Mouse (Mus musculus): ENCODE results near the gene Rfx2. TPM values are rescaled to one million over a fixed set of nuclear protein-coding genes. Genes with fewer than 3 reads are reported as not detected.

Gene Rfx2
- polyA plus RNA-seq, 1 experiment: 4.4 TPM

DNA sequence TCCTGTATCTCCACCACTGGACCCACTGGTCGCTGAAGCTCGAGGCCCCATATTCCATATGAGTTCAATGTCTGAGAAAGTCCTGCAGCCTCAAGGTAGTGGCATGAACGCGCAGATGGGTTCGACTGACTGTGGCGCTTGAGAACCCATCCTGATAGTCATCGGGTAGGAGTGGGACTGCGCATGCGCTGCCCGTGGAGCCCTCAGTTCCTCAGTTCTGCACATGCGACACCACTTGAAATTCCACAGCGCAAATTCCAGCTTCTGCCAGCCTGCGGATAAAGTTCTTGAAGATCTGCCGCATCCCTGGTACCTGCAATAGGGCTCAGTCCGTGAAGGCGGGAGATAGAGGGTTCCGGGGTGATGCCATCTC is 90.0 kb downstream of the Rfx2 start:
- Histone ChIP-seq H3K27me3 (ENCODE audit: control insufficient read depth, insufficient read depth, insufficient read length) (peaks cover 63% of the 10 kb centered on the region), H3K79me2 (ENCODE audit: control insufficient read depth, insufficient read depth) (no peaks in the 10 kb centered on the region), H3K36me3 (ENCODE audit: control insufficient read depth, insufficient read depth) (no peaks in the 10 kb centered on the region), H3ac (ENCODE audit: control insufficient read depth, insufficient read length) (no peak overlapping the region), H3K4me3 (no peak overlapping the region), H3K4me2 (ENCODE audit: low read depth) (no peak overlapping the region)
- TF ChIP-seq MYOG (IDR thresholded peaks at IDR 0.05; ENCODE audit: control insufficient read depth in 1 of 3, insufficient read depth in 1 of 3, insufficient read length in 2 of 3, low read depth in 2 of 3) (no peak), REST (IDR thresholded peaks at IDR 0.05; ENCODE audit: insufficient read depth, insufficient read length) (no peak), SRF (IDR thresholded peaks at IDR 0.05; ENCODE audit: control insufficient read depth, insufficient read length, low read depth) (no peak), POLR2A (IDR thresholded peaks at IDR 0.05; ENCODE audit: insufficient read length, low read depth) (no peak), E2F4 (IDR thresholded peaks at IDR 0.05; ENCODE audit: insufficient read depth) (no peak), USF1 (IDR thresholded peaks at IDR 0.05; ENCODE audit: low read depth) (no peak), MAX (IDR thresholded peaks at IDR 0.05; ENCODE audit: low read depth) (no peak), TCF12 (IDR thresholded peaks at IDR 0.05; ENCODE audit: insufficient read depth, poor library complexity, severe bottlenecking) (no peak), POLR2AphosphoS2 (IDR thresholded peaks at IDR 0.05; ENCODE audit: insufficient read length, low read depth) (no peak), TCF3 (IDR thresholded peaks at IDR 0.05; ENCODE audit: insufficient read length, low read depth) (no peak), MYOD1 (IDR thresholded peaks at IDR 0.05; ENCODE audit: control insufficient read depth in 1 of 3, insufficient read length in 2 of 3, low read depth in 2 of 3) (no peak), CEBPB (IDR thresholded peaks at IDR 0.05; ENCODE audit: insufficient read depth, poor library complexity, severe bottlenecking) (no peak)

DNA sequence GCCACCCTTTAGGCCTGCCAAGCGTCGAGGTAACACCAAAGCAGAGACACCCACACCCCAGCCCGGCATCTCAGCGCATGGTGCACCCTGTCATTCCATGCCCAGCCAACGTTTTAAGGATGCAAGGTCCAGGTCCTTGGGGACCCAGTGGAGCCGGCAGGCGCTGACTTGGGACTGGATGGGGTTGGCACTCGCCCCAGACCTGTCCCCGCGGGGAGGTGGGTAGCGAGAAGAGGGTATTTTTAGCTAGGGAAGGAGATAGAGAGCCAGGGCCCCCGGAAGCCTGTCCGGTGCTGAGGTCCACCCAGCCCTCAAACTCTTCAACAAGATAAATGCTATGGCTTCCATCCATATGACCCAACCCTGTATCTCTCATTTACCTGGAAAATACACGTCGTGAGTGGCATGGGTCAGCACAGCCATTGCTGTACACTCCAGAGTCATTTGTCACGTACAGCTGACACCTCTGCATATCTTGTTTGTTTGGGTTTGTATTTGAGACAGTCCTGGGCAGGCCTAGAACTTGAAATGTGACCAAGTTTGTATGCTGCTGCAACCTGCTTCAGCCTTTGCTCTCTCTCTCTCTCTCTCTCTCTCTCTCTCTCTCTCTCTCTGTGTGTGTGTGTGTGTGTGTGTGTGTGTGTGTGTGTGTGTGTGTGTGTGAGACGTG is 90.6 kb downstream of the Rfx2 start:
- no peak overlapping the region for H3K4me3 ChIP-seq
- no peak overlapping the region for H3ac ChIP-seq (ENCODE audit: control insufficient read depth, insufficient read length)
- H3K4me2 ChIP-seq (ENCODE audit: low read depth): no peak overlapping the region
- no peaks in the 10 kb centered on the region for H3K79me2 ChIP-seq (ENCODE audit: control insufficient read depth, insufficient read depth)
- H3K27me3 ChIP-seq (ENCODE audit: control insufficient read depth, insufficient read depth, insufficient read length): peaks cover 63% of the 10 kb centered on the region
- no peak for TF ChIP-seq REST (IDR thresholded peaks at IDR 0.05; ENCODE audit: insufficient read depth, insufficient read length)
- no peak for TF ChIP-seq POLR2A (IDR thresholded peaks at IDR 0.05; ENCODE audit: insufficient read length, low read depth)
- TF ChIP-seq CEBPB (IDR thresholded peaks at IDR 0.05; ENCODE audit: insufficient read depth, poor library complexity, severe bottlenecking): no peak
- TF ChIP-seq POLR2AphosphoS2 (IDR thresholded peaks at IDR 0.05; ENCODE audit: insufficient read length, low read depth): no peak
- TF ChIP-seq USF1 (IDR thresholded peaks at IDR 0.05; ENCODE audit: low read depth): no peak
- no peak for TF ChIP-seq MYOD1 (IDR thresholded peaks at IDR 0.05; ENCODE audit: control insufficient read depth in 1 of 3, insufficient read length in 2 of 3, low read depth in 2 of 3)
- no peak for TF ChIP-seq TCF3 (IDR thresholded peaks at IDR 0.05; ENCODE audit: insufficient read length, low read depth)
- no peak for TF ChIP-seq E2F4 (IDR thresholded peaks at IDR 0.05; ENCODE audit: insufficient read depth)
- TF ChIP-seq TCF12 (IDR thresholded peaks at IDR 0.05; ENCODE audit: insufficient read depth, poor library complexity, severe bottlenecking): no peak
- no peak for TF ChIP-seq MYOG (IDR thresholded peaks at IDR 0.05; ENCODE audit: control insufficient read depth in 1 of 3, insufficient read depth in 1 of 3, insufficient read length in 2 of 3, low read depth in 2 of 3)
- no peak for TF ChIP-seq MAX (IDR thresholded peaks at IDR 0.05; ENCODE audit: low read depth)
- no peak for TF ChIP-seq SRF (IDR thresholded peaks at IDR 0.05; ENCODE audit: control insufficient read depth, insufficient read length, low read depth)
- no peaks in the 10 kb centered on the region for H3K36me3 ChIP-seq (ENCODE audit: control insufficient read depth, insufficient read depth)

DNA sequence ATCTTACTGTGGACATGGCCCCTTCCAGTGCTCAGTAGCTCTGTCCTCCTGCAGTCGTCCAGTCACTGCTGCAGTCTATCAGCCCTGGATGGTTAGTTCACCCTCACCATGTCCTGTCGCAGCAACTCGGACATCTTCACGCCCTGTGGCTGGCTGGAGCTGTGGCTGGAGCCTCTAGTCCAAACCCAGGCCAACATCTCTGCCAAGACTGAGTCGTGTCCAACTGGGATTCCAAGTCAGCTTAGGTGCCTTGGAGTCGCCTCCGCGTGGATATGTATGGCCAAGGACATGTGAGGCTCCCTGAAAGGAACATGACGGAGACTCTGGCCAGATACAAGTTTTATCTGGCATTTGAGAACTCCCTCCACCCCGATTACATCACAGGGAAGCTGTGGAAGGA is 92.6 kb downstream of the Rfx2 start:
- no peak overlapping the region for H3K4me3 ChIP-seq
- H3K36me3 ChIP-seq (ENCODE audit: control insufficient read depth, insufficient read depth): no peaks in the 10 kb centered on the region
- H3K4me2 ChIP-seq (ENCODE audit: low read depth): no peak overlapping the region
- H3ac ChIP-seq (ENCODE audit: control insufficient read depth, insufficient read length): no peak overlapping the region
- peaks cover 72% of the 10 kb centered on the region for H3K27me3 ChIP-seq (ENCODE audit: control insufficient read depth, insufficient read depth, insufficient read length)
- TF ChIP-seq POLR2AphosphoS2 (IDR thresholded peaks at IDR 0.05; ENCODE audit: insufficient read length, low read depth): no peak
- TF ChIP-seq POLR2A (IDR thresholded peaks at IDR 0.05; ENCODE audit: insufficient read length, low read depth): no peak
- TF ChIP-seq E2F4 (IDR thresholded peaks at IDR 0.05; ENCODE audit: insufficient read depth): no peak
- no peak for TF ChIP-seq TCF3 (IDR thresholded peaks at IDR 0.05; ENCODE audit: insufficient read length, low read depth)
- TF ChIP-seq MYOD1 (IDR thresholded peaks at IDR 0.05; ENCODE audit: control insufficient read depth in 1 of 3, insufficient read length in 2 of 3, low read depth in 2 of 3): no peak
- no peak for TF ChIP-seq REST (IDR thresholded peaks at IDR 0.05; ENCODE audit: insufficient read depth, insufficient read length)
- no peak for TF ChIP-seq TCF12 (IDR thresholded peaks at IDR 0.05; ENCODE audit: insufficient read depth, poor library complexity, severe bottlenecking)
- TF ChIP-seq MYOG (IDR thresholded peaks at IDR 0.05; ENCODE audit: control insufficient read depth in 1 of 3, insufficient read depth in 1 of 3, insufficient read length in 2 of 3, low read depth in 2 of 3): no peak
- TF ChIP-seq MAX (IDR thresholded peaks at IDR 0.05; ENCODE audit: low read depth): no peak
- no peak for TF ChIP-seq USF1 (IDR thresholded peaks at IDR 0.05; ENCODE audit: low read depth)
- TF ChIP-seq SRF (IDR thresholded peaks at IDR 0.05; ENCODE audit: control insufficient read depth, insufficient read length, low read depth): no peak
- TF ChIP-seq CEBPB (IDR thresholded peaks at IDR 0.05; ENCODE audit: insufficient read depth, poor library complexity, severe bottlenecking): no peak
- no peaks in the 10 kb centered on the region for H3K79me2 ChIP-seq (ENCODE audit: control insufficient read depth, insufficient read depth)

DNA sequence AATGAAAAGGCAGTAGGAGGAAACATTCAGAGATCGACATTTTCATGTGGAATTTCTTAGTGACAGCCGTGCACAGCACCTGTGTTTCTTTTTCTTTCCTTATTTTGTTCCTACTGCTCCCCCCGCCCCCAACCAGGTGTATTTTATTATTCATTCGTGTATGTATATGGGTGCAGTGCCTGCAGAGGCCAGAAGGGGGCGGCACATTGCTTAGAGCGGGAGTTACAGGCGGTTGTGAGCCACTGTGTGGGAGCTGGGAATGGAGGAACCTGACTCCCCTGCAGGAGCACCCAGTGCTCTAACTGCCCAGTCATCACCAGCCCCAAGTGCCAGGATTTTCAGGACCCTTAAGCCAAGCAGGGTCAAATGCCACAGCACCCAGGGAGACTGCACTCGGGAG is 94.3 kb downstream of the Rfx2 start:
- no peak for TF ChIP-seq E2F4 (IDR thresholded peaks at IDR 0.05; ENCODE audit: insufficient read depth)
- TF ChIP-seq MAX (IDR thresholded peaks at IDR 0.05; ENCODE audit: low read depth): no peak
- TF ChIP-seq POLR2AphosphoS2 (IDR thresholded peaks at IDR 0.05; ENCODE audit: insufficient read length, low read depth): no peak
- no peak for TF ChIP-seq REST (IDR thresholded peaks at IDR 0.05; ENCODE audit: insufficient read depth, insufficient read length)
- TF ChIP-seq CEBPB (IDR thresholded peaks at IDR 0.05; ENCODE audit: insufficient read depth, poor library complexity, severe bottlenecking): no peak
- TF ChIP-seq MYOG (IDR thresholded peaks at IDR 0.05; ENCODE audit: control insufficient read depth in 1 of 3, insufficient read depth in 1 of 3, insufficient read length in 2 of 3, low read depth in 2 of 3): no peak
- TF ChIP-seq TCF3 (IDR thresholded peaks at IDR 0.05; ENCODE audit: insufficient read length, low read depth): no peak
- no peak for TF ChIP-seq SRF (IDR thresholded peaks at IDR 0.05; ENCODE audit: control insufficient read depth, insufficient read length, low read depth)
- TF ChIP-seq USF1 (IDR thresholded peaks at IDR 0.05; ENCODE audit: low read depth): no peak
- H3K27me3 ChIP-seq (ENCODE audit: control insufficient read depth, insufficient read depth, insufficient read length): peaks cover 76% of the 10 kb centered on the region
- H3K79me2 ChIP-seq (ENCODE audit: control insufficient read depth, insufficient read depth): no peaks in the 10 kb centered on the region
- no peak overlapping the region for H3K4me3 ChIP-seq
- no peaks in the 10 kb centered on the region for H3K36me3 ChIP-seq (ENCODE audit: control insufficient read depth, insufficient read depth)
- no peak overlapping the region for H3K4me2 ChIP-seq (ENCODE audit: low read depth)
- H3ac ChIP-seq (ENCODE audit: control insufficient read depth, insufficient read length): no peak overlapping the region

Data from myocyte (in vitro differentiated cells).